Mouse (Mus musculus): ENCODE measurements around the gene Olfr183. TPM values are rescaled to one million over a fixed set of nuclear protein-coding genes. Genes with fewer than 3 reads are reported as not detected.

The Olfr183 gene
- polyA plus RNA-seq (2014; fragmentation: Illumina TruSeq; extraction: RNeasy Lipid Tissue Mini Kit (QIAGEN cat#74804); ENCODE audit: low read depth, low replicate concordance), result not detected

GRCm38 (mm10) chr16:58995057-58995456, at the start of gene Olfr183:
Gene Olfr183, plus strand, starts transcription at chr16:58995357.

GRCm38 (mm10) chr16:59030191-59030590, 35.0 kb downstream of the Olfr183 start, which contains the start of gene Olfr186:
Gene Olfr186, minus strand, starts transcription at chr16:59030291.

GRCm38 (mm10) chr16:59039710-59040109, 44.6 kb downstream of the Olfr183 start, which contains the start of gene Olfr187:
Gene Olfr187, minus strand, starts transcription at chr16:59039767.

Other genes with a start within 250 kb of the Olfr183 start
- not detected for gene Olfr172, start 232.2 kb upstream of the Olfr183 start, polyA plus RNA-seq (2014; fragmentation: Illumina TruSeq; extraction: RNeasy Lipid Tissue Mini Kit (QIAGEN cat#74804); ENCODE audit: low read depth, low replicate concordance)
- not detected for gene Olfr173, start 195.1 kb upstream of the Olfr183 start, polyA plus RNA-seq (2014; fragmentation: Illumina TruSeq; extraction: RNeasy Lipid Tissue Mini Kit (QIAGEN cat#74804); ENCODE audit: low read depth, low replicate concordance)
- gene Olfr175-ps1, start 168.6 kb upstream of the Olfr183 start, polyA plus RNA-seq (2014; fragmentation: Illumina TruSeq; extraction: RNeasy Lipid Tissue Mini Kit (QIAGEN cat#74804); ENCODE audit: low read depth, low replicate concordance), result not detected
- gene Olfr177, start 120.6 kb upstream of the Olfr183 start, polyA plus RNA-seq (2014; fragmentation: Illumina TruSeq; extraction: RNeasy Lipid Tissue Mini Kit (QIAGEN cat#74804); ENCODE audit: low read depth, low replicate concordance), result not detected
- not detected for gene Olfr178, start 103.3 kb upstream of the Olfr183 start, polyA plus RNA-seq (2014; fragmentation: Illumina TruSeq; extraction: RNeasy Lipid Tissue Mini Kit (QIAGEN cat#74804); ENCODE audit: low read depth, low replicate concordance)
- not detected for gene Olfr181, start 66.6 kb upstream of the Olfr183 start, polyA plus RNA-seq (2014; fragmentation: Illumina TruSeq; extraction: RNeasy Lipid Tissue Mini Kit (QIAGEN cat#74804); ENCODE audit: low read depth, low replicate concordance)
- not detected for gene Olfr180, start 66.0 kb upstream of the Olfr183 start, polyA plus RNA-seq (2014; fragmentation: Illumina TruSeq; extraction: RNeasy Lipid Tissue Mini Kit (QIAGEN cat#74804); ENCODE audit: low read depth, low replicate concordance)
- not detected for gene Olfr186, start 34.9 kb downstream of the Olfr183 start, polyA plus RNA-seq (2014; fragmentation: Illumina TruSeq; extraction: RNeasy Lipid Tissue Mini Kit (QIAGEN cat#74804); ENCODE audit: low read depth, low replicate concordance)
- gene Olfr187, start 44.4 kb downstream of the Olfr183 start, polyA plus RNA-seq (2014; fragmentation: Illumina TruSeq; extraction: RNeasy Lipid Tissue Mini Kit (QIAGEN cat#74804); ENCODE audit: low read depth, low replicate concordance), result not detected
- gene Olfr190, start 82.6 kb downstream of the Olfr183 start, polyA plus RNA-seq (2014; fragmentation: Illumina TruSeq; extraction: RNeasy Lipid Tissue Mini Kit (QIAGEN cat#74804); ENCODE audit: low read depth, low replicate concordance), result not detected
- not detected for gene Olfr191, start 94.5 kb downstream of the Olfr183 start, polyA plus RNA-seq (2014; fragmentation: Illumina TruSeq; extraction: RNeasy Lipid Tissue Mini Kit (QIAGEN cat#74804); ENCODE audit: low read depth, low replicate concordance)
- not detected for gene Olfr193, start 116.5 kb downstream of the Olfr183 start, polyA plus RNA-seq (2014; fragmentation: Illumina TruSeq; extraction: RNeasy Lipid Tissue Mini Kit (QIAGEN cat#74804); ENCODE audit: low read depth, low replicate concordance)
- not detected for gene Olfr194, start 125.7 kb downstream of the Olfr183 start, polyA plus RNA-seq (2014; fragmentation: Illumina TruSeq; extraction: RNeasy Lipid Tissue Mini Kit (QIAGEN cat#74804); ENCODE audit: low read depth, low replicate concordance)
- gene Olfr195, start 151.7 kb downstream of the Olfr183 start, polyA plus RNA-seq (2014; fragmentation: Illumina TruSeq; extraction: RNeasy Lipid Tissue Mini Kit (QIAGEN cat#74804); ENCODE audit: low read depth, low replicate concordance), result 0.49 TPM
- gene Olfr196, start 175.1 kb downstream of the Olfr183 start, polyA plus RNA-seq (2014; fragmentation: Illumina TruSeq; extraction: RNeasy Lipid Tissue Mini Kit (QIAGEN cat#74804); ENCODE audit: low read depth, low replicate concordance), result not detected
- not detected for gene Olfr198, start 208.2 kb downstream of the Olfr183 start, polyA plus RNA-seq (2014; fragmentation: Illumina TruSeq; extraction: RNeasy Lipid Tissue Mini Kit (QIAGEN cat#74804); ENCODE audit: low read depth, low replicate concordance)
- not detected for gene Olfr199, start 224.4 kb downstream of the Olfr183 start, polyA plus RNA-seq (2014; fragmentation: Illumina TruSeq; extraction: RNeasy Lipid Tissue Mini Kit (QIAGEN cat#74804); ENCODE audit: low read depth, low replicate concordance)